Mouse (Mus musculus) lung, embryonic 16.5 days (tissue): ENCODE results near the gene Slc26a5. TPM values are rescaled to one million over a fixed set of nuclear protein-coding genes. Genes with fewer than 3 reads are reported as not detected.

Source experiments
- ATAC-seq: fragments of 200-750 bp; cut with Nextera tagmentation; 2 replicates; pipeline ENCODE4 v1.8.0; 2017; ENCODE audit warnings: low read depth, mild to moderate bottlenecking, moderate library complexity
- H3K27ac ChIP-seq: fragments of 300-500 bp; sonication (generic); 2 replicates; pipeline ENCODE4 v1.5.1; 2014; ENCODE audit warnings: mild to moderate bottlenecking, control low read depth, low read length
- H3K27me3 ChIP-seq: fragments of 300-500 bp; sonication (generic); 2 replicates; pipeline ENCODE4 v1.6.1; 2014; ENCODE audit warnings: low read depth, low read length, mixed read lengths; ENCODE audit not compliant: control insufficient read depth, insufficient read depth
- H3K36me3 ChIP-seq: fragments of 300-500 bp; sonication (generic); 2 replicates; pipeline ENCODE4 v1.6.1; 2014; ENCODE audit warnings: low read length; ENCODE audit not compliant: control insufficient read depth, insufficient read depth
- H3K4me1 ChIP-seq: fragments of 300-500 bp; sonication (generic); replicated peaks from 2 replicates; pipeline ENCODE4 v1.6.1; 2014; ENCODE audit warnings: low read length, mixed read lengths; ENCODE audit not compliant: control insufficient read depth, insufficient read depth
- H3K4me2 ChIP-seq: fragments of 300-500 bp; sonication (generic); 2 replicates; pipeline ENCODE4 v1.6.1; 2014; ENCODE audit warnings: low read depth, low read length, control low read depth
- H3K4me3 ChIP-seq: fragments of 300-500 bp; sonication (generic); 2 replicates; pipeline ENCODE4 v1.5.1; 2014; ENCODE audit warnings: mild to moderate bottlenecking, low read length, control low read depth
- H3K9ac ChIP-seq: fragments of 300-500 bp; sonication (generic); 2 replicates; pipeline ENCODE4 v1.6.1; 2014; ENCODE audit warnings: low read length, control low read depth
- H3K9me3 ChIP-seq: fragments of 300-500 bp; sonication (generic); 2 replicates; pipeline ENCODE4 v1.6.1; 2016; ENCODE audit warnings: low read length; ENCODE audit not compliant: control insufficient read depth
- WGBS: fragments of 180-500 bp; shearing (Covaris S2); extraction: QIAGEN DNeasy Blood & Tissue Kit; methylation state at CpG from one replicate; pipeline ENCODE4 v1.1.7; 2014; 5-methylcytosine and 5-hydroxymethylcytosine counted together
- polyA plus RNA-seq: library from polyadenylated mRNA; unstranded; fragments of >200 nt; fragmentation: Nextera tagmentation; extraction: Ambion mirVana; gene quantifications from 2 replicates; pipeline ENCODE4 v1.2.1, GENCODE M21; 2015

The Slc26a5 gene
- 0.14 TPM in 1 of 2 replicates, not detected in the other for polyA plus RNA-seq

DNA sequence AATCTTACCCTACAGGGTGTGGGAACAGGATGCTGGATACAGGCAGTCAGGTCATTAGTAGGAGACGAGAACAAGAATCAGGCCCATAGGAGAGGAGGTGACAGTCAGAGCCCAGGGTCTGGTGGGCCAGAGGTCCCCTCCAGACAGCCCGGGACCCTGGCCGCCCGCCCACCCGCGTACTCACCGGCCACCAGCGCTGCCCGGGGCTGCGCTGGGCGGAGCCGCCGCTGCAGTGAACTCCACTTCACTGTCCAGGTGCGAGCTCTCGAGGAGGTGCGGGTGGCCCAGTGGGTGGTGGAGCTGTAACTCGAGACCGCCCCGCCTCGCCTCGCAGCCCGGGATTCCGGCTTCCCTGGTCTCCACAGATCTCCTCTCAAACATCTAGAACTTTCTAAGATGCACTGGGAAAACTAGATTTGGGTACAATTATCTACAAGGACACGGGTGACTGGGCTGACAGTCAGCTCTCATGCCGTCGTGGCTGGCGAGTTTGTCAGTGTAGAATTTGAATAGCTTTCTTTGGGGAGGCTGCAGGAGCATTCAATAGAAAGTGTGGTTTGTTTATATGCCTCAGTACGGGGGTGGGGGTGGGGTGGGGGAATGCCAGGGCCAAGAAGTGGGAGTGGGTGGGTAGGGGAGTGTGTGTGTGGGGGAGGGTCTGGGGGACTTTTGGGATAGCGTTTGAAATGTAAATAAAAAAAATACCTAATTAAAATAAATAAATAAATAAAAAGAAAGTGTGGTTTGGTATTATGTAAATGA lies at the start of gene Slc26a5:
Gene Slc26a5, minus strand, starts transcription at position 259 of the 762 bp plus-strand sequence.
- H3K4me3 ChIP-seq, result peak within 1 kb of the TSS; percentile 24
- no peak within 1 kb of the TSS for H3K9ac ChIP-seq
- H3K27me3 ChIP-seq, result 0 out of 2 replicates have a peak, but pooled peaks cover 2% of the 10 kb centered on the region
- no peaks in the 10 kb centered on the region for H3K9me3 ChIP-seq
- ATAC-seq, result peak; percentile 79
- peak within 1 kb of the TSS; percentile 56 for H3K4me2 ChIP-seq
- H3K36me3 ChIP-seq, result no peaks in the 10 kb centered on the region
- no peak within 1 kb of the TSS for H3K27ac ChIP-seq
- under 1% methylated on average over 27 of the region's 29 CpGs for WGBS
- H3K4me1 ChIP-seq, result peaks cover 3% of the 10 kb centered on the region; the same call in 1 of the 2 replicates

DNA sequence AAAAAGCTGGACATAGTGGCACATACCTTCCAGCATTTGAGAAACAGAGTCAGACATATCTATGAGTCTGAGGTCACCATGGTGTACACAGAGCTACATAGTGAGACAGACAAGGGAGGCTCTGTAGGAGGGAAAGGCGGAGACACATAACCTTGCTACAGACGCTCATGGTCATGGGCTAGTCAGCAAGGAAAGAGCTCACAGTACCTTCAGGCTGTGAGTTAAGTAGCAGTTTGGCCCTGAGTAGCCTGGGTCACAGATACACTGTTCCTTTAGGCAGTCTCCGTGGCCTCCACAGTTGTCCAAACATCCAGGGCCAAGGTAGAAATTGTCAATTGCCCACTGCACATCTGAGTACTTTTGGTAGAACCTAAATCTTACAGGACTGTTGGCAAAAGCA lies 49.4 kb upstream of the Slc26a5 start:
- no peak overlapping the region for H3K4me2 ChIP-seq

DNA sequence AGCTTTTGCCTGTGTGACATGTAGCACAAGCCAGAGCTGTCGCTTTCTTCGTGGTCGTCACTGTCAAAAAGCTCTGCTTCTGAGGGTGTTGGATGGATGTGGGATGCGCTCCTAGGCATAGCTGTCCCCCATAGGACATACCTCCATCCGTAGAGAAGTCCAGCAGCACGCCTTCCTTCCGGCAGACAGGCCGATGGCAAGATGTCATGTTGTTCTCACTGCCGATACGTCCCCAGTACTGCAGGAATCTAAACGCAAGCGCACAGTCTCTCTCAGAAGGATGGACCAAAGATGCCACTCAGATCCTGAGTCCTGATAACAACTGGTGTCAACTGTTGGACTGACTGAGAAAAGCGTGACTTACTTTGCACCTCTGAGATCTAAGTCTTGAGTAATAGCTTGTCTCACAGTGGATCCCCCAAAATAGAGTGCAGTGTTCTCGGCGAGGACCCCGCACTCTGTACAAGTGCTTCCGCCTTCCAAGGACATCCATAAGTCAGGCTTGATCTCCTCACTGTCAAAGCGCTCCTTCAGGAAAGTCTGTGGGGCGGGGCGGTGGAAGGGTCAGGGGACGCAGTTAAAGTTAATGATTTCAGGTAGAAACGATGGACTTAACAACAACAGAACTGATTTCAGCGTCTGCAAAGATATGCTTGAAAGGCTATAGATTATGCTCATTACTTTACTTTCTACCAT lies 47.6 kb upstream of the Slc26a5 start:
- Histone ChIP-seq H3K27ac (no peak overlapping the region), H3K9me3 (peaks cover 3% of the 10 kb centered on the region; the same call in 1 of the 2 replicates), H3K27me3 (no peaks in the 10 kb centered on the region), H3K9ac (no peak overlapping the region), H3K4me2 (no peak overlapping the region), H3K4me3 (no peak overlapping the region), H3K4me1 (no peaks in the 10 kb centered on the region), H3K36me3 (no peaks in the 10 kb centered on the region)
- WGBS, result 75% methylated on average over 23 of the region's 23 CpGs
- no peak for ATAC-seq

More for the DNA sequence above, 49.4 kb upstream of the Slc26a5 start:
- WGBS, result 37% methylated on average over 3 of the region's 3 CpGs
- H3K9me3 ChIP-seq, result peaks cover 3% of the 10 kb centered on the region; the same call in 1 of the 2 replicates
- no peaks in the 10 kb centered on the region for H3K36me3 ChIP-seq
- no peak for ATAC-seq
- no peak overlapping the region for H3K4me3 ChIP-seq
- H3K9ac ChIP-seq, result no peak overlapping the region
- no peak overlapping the region for H3K27ac ChIP-seq
- H3K4me1 ChIP-seq, result no peaks in the 10 kb centered on the region
- H3K27me3 ChIP-seq, result no peaks in the 10 kb centered on the region

DNA sequence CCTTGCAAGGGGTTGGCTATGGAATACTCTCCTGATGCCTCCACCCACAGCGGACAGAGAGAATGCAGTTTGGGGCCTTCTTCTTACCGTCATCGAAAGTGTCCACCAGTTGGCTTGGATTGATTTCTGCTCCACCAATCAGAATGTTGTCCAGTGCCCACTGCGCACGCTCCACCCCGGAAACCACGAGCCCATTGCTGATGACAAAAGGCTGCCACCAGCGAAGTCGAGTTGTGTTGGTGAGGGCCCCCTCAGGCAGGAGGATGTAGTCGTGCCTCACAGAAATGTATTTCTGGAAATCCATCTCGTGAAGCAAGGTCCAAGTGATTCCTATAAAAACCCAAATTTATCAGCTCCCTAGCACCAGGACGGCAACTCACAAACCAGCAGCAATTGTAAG lies 45.3 kb upstream of the Slc26a5 start:
- Histone ChIP-seq H3K27ac (no peak overlapping the region), H3K9ac (no peak overlapping the region), H3K36me3 (no peaks in the 10 kb centered on the region), H3K4me1 (no peaks in the 10 kb centered on the region), H3K4me3 (no peak overlapping the region), H3K9me3 (no peaks in the 10 kb centered on the region), H3K4me2 (no peak overlapping the region), H3K27me3 (no peaks in the 10 kb centered on the region)
- no peak for ATAC-seq
- WGBS, result 91% methylated on average over 12 of the region's 12 CpGs

DNA sequence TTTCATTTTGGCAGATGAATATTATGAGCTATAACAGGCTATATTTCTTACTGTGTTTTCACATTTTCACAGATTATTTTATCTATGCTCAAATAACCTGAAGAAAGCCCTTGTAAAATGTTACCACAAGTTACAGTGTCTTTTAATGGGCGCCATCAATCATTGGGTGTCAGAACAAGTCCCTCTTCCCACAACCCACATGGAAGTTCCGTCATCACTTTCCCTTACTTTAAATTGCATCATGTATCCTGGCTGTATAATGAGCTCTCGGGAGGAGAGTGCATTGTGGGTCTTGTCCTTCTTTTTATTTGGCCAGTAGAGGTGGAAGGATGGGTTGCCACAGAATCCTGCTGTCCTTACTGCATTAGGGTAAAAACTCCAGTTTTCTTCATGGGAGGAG lies 44.3 kb upstream of the Slc26a5 start:
- H3K36me3 ChIP-seq, result no peaks in the 10 kb centered on the region
- H3K27ac ChIP-seq, result no peak overlapping the region
- no peak overlapping the region for H3K9ac ChIP-seq
- H3K4me1 ChIP-seq, result no peaks in the 10 kb centered on the region
- H3K4me3 ChIP-seq, result no peak overlapping the region
- no peak overlapping the region for H3K4me2 ChIP-seq
- WGBS, result 76% methylated on average over 3 of the region's 3 CpGs
- H3K9me3 ChIP-seq, result no peaks in the 10 kb centered on the region
- no peaks in the 10 kb centered on the region for H3K27me3 ChIP-seq
- ATAC-seq, result no peak

DNA sequence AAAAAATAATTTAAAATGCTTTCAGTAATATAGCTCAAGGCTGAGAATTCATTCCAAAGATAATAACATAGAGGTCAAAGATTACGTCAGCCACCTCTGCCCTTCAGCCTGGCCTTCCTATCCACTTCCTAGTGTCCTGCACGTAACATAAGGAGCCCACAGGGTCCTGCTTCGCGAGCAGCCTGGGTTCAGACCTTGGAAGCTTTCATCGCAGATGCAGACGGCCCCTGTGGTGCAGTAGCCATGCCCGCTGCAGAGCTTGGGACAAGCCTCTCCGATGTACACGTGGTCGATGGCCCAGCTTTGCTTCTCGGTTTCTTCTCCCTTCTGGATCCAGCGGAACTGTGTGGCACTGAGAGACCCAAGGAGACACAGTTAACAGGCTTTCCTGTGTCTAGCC lies 36.0 kb upstream of the Slc26a5 start:
- no peaks in the 10 kb centered on the region for H3K27me3 ChIP-seq
- no peaks in the 10 kb centered on the region for H3K36me3 ChIP-seq
- no peak overlapping the region for H3K4me2 ChIP-seq
- no peaks in the 10 kb centered on the region for H3K4me1 ChIP-seq
- ATAC-seq, result no peak
- no peaks in the 10 kb centered on the region for H3K9me3 ChIP-seq
- no peak overlapping the region for H3K27ac ChIP-seq
- no peak overlapping the region for H3K4me3 ChIP-seq
- WGBS, result 54% methylated on average over 12 of the region's 12 CpGs
- H3K9ac ChIP-seq, result no peak overlapping the region

DNA sequence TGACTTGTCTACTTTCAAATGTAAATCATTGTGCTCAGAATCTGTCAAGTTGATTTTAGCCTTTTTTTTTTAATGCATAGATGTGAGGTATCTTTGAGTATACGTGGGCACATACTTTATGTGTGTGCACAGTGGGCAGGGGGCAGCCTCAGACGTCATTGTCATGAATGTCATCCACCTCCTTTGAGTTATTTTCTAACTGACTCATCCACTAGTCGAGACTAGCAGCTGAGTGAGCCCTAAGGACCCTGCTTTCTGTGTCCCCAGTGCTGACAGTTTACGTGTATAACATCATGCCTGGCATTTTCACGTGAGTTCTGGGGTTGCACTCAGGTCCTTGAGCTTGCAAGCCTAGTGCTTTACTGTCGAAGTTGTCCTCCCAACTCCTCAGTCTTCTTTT lies 35.5 kb upstream of the Slc26a5 start:
- Histone ChIP-seq H3K9me3 (no peaks in the 10 kb centered on the region), H3K27ac (no peak overlapping the region), H3K4me3 (no peak overlapping the region), H3K4me2 (no peak overlapping the region), H3K27me3 (no peaks in the 10 kb centered on the region), H3K9ac (no peak overlapping the region), H3K4me1 (no peaks in the 10 kb centered on the region), H3K36me3 (no peaks in the 10 kb centered on the region)
- no peak for ATAC-seq
- 43% methylated on average over 6 of the region's 6 CpGs for WGBS

DNA sequence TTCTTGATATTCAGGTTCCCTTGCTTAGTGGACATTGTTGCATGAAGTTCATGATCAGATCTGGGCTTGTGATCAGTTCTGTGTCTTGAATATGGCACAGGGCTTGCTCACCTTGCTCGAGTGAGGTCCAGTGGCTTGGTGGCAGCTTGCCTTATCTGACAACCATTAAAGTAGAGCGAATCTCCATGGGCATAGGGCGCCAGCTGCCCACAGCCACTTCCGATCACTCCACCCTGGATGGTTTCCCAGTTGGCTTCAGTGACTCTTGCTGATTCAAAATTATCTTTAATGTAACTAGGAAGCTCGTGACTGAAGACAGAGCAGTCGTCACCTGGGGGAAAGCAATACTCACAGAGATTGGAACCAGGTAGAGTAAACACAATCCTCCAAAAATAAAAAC lies 33.5 kb upstream of the Slc26a5 start:
- WGBS, result 78% methylated on average over 6 of the region's 6 CpGs
- no peak overlapping the region for H3K9ac ChIP-seq
- H3K27ac ChIP-seq, result no peak overlapping the region
- no peaks in the 10 kb centered on the region for H3K9me3 ChIP-seq
- no peaks in the 10 kb centered on the region for H3K27me3 ChIP-seq
- no peaks in the 10 kb centered on the region for H3K4me1 ChIP-seq
- no peak overlapping the region for H3K4me3 ChIP-seq
- H3K36me3 ChIP-seq, result no peaks in the 10 kb centered on the region
- no peak overlapping the region for H3K4me2 ChIP-seq
- ATAC-seq, result no peak

DNA sequence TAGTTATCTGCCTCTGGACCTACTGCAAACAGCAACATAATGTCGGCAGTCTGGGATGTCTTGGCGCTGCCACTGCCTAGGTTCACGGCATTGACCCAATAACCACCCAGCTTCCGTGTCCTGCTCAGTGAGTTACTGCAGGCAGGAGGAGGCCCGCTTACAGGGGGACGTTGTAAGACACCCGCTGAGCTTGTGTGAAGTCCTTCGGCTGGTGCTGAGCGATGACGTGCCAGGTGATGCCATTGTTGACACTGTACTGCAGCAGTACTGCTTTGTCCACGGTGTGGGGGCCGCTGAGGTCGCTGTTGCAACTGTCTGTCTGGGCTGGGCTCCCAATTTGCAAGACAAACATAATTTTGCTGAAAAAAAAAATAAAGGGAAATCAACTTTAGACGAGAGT lies 31.2 kb upstream of the Slc26a5 start:
- no peak overlapping the region for H3K4me3 ChIP-seq
- 37% methylated on average over 14 of the region's 14 CpGs for WGBS
- peak; percentile 80 for ATAC-seq
- no peaks in the 10 kb centered on the region for H3K36me3 ChIP-seq
- H3K9me3 ChIP-seq, result no peaks in the 10 kb centered on the region
- no peaks in the 10 kb centered on the region for H3K4me1 ChIP-seq
- no peak overlapping the region for H3K4me2 ChIP-seq
- no peak overlapping the region for H3K9ac ChIP-seq
- no peak overlapping the region for H3K27ac ChIP-seq
- no peaks in the 10 kb centered on the region for H3K27me3 ChIP-seq
